Mouse (Mus musculus): ENCODE measurements around the gene Lipi. TPM values are rescaled to one million over a fixed set of nuclear protein-coding genes. Genes with fewer than 3 reads are reported as not detected.

The Lipi gene
- polyA plus RNA-seq (2015; fragmentation: Nextera tagmentation; extraction: Ambion mirVana), result 1.7 and 2.4 TPM in 2 replicates

DNA sequence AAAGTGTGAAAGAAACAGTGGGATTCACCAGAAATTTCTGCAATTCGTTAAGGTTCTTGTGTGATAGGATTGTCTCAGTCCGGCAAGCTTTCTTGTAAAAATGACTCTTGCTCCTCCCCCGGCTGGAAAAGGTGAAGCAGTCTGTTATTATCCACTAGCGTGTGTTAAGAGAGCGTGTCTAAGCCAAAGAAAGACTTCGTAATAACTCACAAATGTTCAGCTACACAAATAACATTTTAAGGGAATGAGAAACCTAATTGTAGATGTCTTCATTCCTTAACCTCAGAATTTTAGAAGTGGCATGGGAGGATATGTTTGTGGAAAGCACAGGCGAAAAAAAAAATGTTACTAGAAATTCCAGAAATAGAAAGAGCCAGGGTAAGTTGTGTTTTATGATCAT, at the start of gene Lipi:
Gene Lipi, minus strand, starts transcription at position 101 of the 400 bp plus-strand sequence.
- 60% methylated on average over 7 of the region's 7 CpGs for WGBS
- Histone ChIP-seq H3K9me3 (replicated peaks) (no peaks in the 10 kb centered on the region), H3K4me1 (no peaks in the 10 kb centered on the region), H3K27me3 (no peaks in the 10 kb centered on the region), H3K27ac (replicated peaks) (no peak within 1 kb of the TSS), H3K4me2 (replicated peaks) (no peak within 1 kb of the TSS), H3K36me3 (no peaks in the 10 kb centered on the region), H3K9ac (no peak within 1 kb of the TSS), H3K4me3 (replicated peaks) (no peak within 1 kb of the TSS)
- ATAC-seq (ENCODE audit: insufficient number of reproducible peaks, low FRiP score, low TSS enrichment, low read depth), result no peak

DNA sequence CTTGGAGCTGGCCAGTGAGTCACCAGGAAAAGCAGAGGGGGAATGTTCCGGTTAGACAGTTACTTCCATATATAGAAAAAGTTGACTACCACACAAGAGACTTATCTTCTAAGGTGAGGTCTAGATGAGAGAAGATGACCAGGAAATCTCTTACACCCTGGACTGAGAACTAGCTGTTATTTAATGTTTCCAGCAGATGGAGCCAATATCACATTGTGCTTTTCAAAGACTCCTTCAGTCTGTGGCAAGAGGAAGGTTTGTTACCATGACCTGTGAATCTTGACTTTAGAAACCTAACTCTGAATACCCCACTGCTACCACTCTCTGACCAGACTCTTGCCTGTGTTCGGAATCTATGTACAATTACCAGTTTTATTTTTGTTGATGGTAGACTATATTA, 42.0 kb upstream of the Lipi start:
- H3K9ac ChIP-seq, result no peak overlapping the region
- H3K9me3 ChIP-seq (replicated peaks), result no peaks in the 10 kb centered on the region
- H3K4me3 ChIP-seq (replicated peaks), result no peak overlapping the region
- no peaks in the 10 kb centered on the region for H3K27me3 ChIP-seq
- H3K36me3 ChIP-seq, result no peaks in the 10 kb centered on the region
- no peak overlapping the region for H3K4me2 ChIP-seq (replicated peaks)
- 84% methylated on average over 2 of the region's 2 CpGs for WGBS
- ATAC-seq (ENCODE audit: insufficient number of reproducible peaks, low FRiP score, low TSS enrichment, low read depth), result no peak
- no peak overlapping the region for H3K27ac ChIP-seq (replicated peaks)
- H3K4me1 ChIP-seq, result no peaks in the 10 kb centered on the region

DNA sequence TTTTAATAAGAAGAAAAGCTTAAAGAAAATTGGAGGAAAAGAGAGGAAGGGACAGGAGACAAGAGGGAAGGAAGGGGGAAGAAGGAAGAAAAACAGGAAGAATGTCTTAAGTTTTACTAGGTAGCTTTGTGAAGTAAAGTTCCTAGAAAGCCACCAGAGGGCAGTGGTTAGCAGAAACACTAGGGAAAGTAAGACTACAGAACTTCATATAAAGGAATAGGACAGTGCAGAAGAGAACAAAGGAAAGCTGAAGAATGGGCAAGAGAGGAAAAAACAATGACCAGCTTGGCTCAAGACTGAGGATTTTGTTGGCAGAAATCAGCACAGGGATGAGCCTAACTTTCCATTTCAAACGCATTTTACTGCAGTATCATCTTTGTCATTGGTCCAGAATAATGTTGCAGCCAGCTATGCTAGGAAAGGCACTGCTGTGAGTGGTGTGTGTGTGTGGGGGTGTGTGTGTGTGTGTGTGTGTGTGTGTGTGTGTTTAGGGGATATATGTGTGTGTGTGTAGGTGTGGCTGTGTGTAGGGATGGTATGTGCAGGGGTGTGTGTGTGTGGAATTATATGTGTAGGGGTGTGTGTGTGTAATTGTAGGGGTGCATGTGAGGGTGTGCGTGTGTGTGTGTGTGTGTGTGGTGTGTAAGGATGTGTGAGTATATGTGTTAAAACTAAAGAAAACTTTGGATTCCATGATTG, 31.9 kb upstream of the Lipi start:
- ATAC-seq (ENCODE audit: insufficient number of reproducible peaks, low FRiP score, low TSS enrichment, low read depth), result no peak
- no peaks in the 10 kb centered on the region for H3K9me3 ChIP-seq (replicated peaks)
- H3K4me1 ChIP-seq, result no peaks in the 10 kb centered on the region
- H3K4me3 ChIP-seq (replicated peaks), result no peak overlapping the region
- H3K4me2 ChIP-seq (replicated peaks), result no peak overlapping the region
- H3K9ac ChIP-seq, result no peak overlapping the region
- H3K27me3 ChIP-seq, result no peaks in the 10 kb centered on the region
- H3K27ac ChIP-seq (replicated peaks), result no peak overlapping the region
- no peaks in the 10 kb centered on the region for H3K36me3 ChIP-seq
- 84% methylated on average over 2 of the region's 2 CpGs for WGBS

DNA sequence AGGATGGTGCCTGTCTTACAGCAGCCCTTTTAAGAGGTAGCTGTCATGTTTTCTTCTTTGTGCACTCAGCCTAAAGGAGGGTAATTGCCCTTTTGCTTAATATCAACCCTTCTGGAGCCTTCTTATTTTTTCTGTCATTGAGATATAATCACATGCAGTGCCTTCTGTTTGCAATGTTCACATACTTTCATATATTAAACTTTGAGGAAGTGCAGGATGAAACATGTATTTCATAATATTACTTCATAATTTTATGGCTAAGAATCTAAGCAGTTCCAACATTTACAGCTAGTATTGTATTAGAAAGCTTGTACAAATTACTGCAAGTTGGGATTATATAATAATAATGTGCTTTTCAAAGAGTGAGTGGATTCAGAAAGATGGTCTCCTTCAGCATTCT, 26.7 kb upstream of the Lipi start:
- Histone ChIP-seq H3K4me1 (no peaks in the 10 kb centered on the region), H3K4me2 (replicated peaks) (no peak overlapping the region), H3K27ac (replicated peaks) (no peak overlapping the region), H3K9ac (no peak overlapping the region), H3K9me3 (replicated peaks) (no peaks in the 10 kb centered on the region), H3K36me3 (no peaks in the 10 kb centered on the region), H3K4me3 (replicated peaks) (no peak overlapping the region), H3K27me3 (no peaks in the 10 kb centered on the region)
- no peak for ATAC-seq (ENCODE audit: insufficient number of reproducible peaks, low FRiP score, low TSS enrichment, low read depth)

DNA sequence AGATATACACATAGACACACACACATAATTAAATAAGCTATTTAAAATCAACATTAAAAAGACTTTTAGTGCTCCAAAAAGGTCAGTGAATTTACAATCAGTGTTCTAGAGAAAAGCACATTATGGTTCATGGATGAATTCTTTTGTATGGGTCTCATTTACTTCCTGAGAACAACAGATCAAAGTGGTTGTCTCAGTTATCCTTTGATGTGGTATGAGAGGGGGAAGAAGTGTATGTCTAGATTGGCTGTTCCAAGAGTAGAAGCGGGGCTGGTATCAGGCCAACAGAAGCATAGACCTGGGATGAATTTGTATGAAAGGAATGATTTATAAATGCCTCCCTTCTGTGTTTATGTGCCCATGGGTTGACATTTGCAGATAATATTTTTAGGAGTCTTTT, 20.6 kb upstream of the Lipi start:
- Histone ChIP-seq H3K27me3 (no peaks in the 10 kb centered on the region), H3K4me3 (replicated peaks) (no peak overlapping the region), H3K36me3 (no peaks in the 10 kb centered on the region), H3K9me3 (replicated peaks) (no peaks in the 10 kb centered on the region), H3K27ac (replicated peaks) (no peak overlapping the region), H3K4me2 (replicated peaks) (no peak overlapping the region), H3K4me1 (no peaks in the 10 kb centered on the region), H3K9ac (no peak overlapping the region)
- 45% methylated on average over 1 of the region's 1 CpGs for WGBS
- ATAC-seq (ENCODE audit: insufficient number of reproducible peaks, low FRiP score, low TSS enrichment, low read depth), result no peak

DNA sequence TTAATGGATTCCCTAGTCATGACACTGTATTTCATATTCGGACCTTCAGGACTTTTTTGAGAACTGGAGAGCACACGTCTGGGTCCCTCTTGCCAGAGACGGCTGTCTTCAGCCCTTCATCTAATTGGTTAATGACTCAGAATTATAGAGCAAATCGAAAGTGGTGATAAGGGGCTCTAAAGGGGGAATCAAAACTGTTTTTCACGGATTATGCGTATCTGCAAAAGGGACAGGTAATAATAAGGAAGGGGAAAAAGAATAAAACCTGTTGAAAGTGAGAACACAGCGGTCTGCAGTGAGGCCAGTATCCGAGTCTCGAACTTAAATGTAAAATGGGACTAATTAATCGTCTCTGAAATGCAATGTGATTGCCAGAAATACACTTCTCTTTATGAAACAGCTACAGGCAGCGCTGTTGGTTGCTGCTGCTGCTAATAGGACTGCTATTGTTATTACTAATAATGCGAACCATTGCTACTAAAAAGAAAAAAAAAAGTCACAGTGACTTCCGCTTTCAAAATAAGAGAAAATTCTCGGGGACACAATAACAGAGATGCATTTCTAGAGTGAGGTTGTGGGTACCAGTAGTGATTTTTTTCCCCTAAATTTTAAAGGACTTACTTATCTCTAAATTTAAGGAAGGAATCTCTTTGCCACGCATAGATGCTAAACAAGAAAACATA, 7.8 kb upstream of the Lipi start:
- H3K9ac ChIP-seq, result no peak overlapping the region
- H3K4me3 ChIP-seq (replicated peaks), result peak overlapping the region; percentile 66
- no peaks in the 10 kb centered on the region for H3K4me1 ChIP-seq
- no peak for ATAC-seq (ENCODE audit: insufficient number of reproducible peaks, low FRiP score, low TSS enrichment, low read depth)
- H3K9me3 ChIP-seq (replicated peaks), result no peaks in the 10 kb centered on the region
- H3K27ac ChIP-seq (replicated peaks), result no peak overlapping the region
- 8% methylated on average over 15 of the region's 15 CpGs for WGBS
- no peaks in the 10 kb centered on the region for H3K36me3 ChIP-seq
- peak overlapping the region; percentile 79 for H3K4me2 ChIP-seq (replicated peaks)
- H3K27me3 ChIP-seq, result no peaks in the 10 kb centered on the region

DNA sequence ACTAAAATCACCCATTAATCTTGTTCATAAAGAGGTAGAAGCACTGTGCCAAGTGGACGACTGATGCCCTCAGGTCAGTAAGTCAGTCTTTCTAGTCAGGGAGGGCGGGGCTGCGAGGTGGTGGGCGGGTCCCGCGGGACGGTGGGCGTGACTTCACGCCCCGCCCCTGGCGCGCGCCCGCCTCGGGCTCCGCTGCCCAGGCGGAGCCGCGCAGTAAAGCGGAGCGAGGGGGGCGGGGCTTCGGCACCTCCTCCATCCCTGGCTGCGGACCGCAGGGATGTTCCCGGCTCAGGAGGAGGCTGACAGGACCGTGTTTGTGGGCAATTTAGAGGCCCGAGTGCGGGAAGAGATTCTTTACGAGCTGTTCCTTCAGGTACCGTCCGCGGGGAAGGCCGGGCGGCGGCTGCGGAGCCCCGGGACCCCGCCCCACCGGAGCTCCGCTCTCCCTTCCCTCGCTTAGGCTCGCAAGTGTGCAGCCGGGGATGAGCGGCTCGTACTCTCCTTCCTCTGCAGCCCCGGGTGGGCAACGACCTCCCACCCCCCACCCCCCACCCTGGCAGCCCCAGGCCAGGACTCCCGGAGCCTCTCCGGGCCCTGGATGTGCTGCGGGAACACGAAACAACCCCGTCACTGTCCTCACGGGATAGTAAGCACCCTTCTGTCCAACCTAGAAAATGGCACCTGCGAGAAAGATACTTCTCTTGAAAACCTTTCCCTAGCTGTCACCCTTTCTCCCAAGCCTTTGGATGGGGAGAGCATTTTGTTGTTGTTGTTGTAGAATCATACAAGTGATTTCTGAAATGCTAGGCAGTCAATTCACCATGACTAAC, 7.0 kb upstream of the Lipi start, which contains the start of gene Rbm11:
Gene Rbm11, plus strand, starts transcription at position 174 of the 830 bp plus-strand sequence.
- no peaks in the 10 kb centered on the region for H3K4me1 ChIP-seq

DNA sequence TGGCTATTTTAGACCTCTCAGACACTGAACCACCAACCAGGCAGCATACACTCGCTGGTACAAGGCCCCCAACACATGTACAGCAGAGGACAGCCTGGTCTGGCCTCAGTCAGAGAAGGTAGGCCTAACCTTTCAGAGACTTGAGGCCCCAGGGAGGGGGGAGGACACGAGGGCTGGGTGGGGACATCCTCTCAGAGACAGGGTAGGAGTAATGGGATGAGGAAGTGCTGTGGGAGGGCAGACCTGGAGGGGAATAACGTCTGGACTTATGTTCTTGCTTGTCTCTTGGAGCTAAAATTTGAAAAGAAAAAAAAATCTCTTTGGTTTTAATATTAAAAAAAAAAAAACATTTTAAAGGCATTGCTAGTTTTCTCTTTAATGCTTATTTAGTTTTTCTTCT, 605 bp upstream of the Lipi start:
- Histone ChIP-seq H3K4me2 (replicated peaks) (no peak overlapping the region), H3K36me3 (no peaks in the 10 kb centered on the region), H3K4me3 (replicated peaks) (no peak overlapping the region), H3K9me3 (replicated peaks) (no peaks in the 10 kb centered on the region), H3K4me1 (no peaks in the 10 kb centered on the region), H3K27ac (replicated peaks) (no peak overlapping the region), H3K9ac (no peak overlapping the region), H3K27me3 (no peaks in the 10 kb centered on the region)
- ATAC-seq (ENCODE audit: insufficient number of reproducible peaks, low FRiP score, low TSS enrichment, low read depth), result peak; percentile 19; the same call in 1 of the 2 replicates
- WGBS, result 24% methylated on average over 3 of the region's 3 CpGs

More for the DNA sequence above, 7.0 kb upstream of the Lipi start, which contains the start of gene Rbm11:
- no peaks in the 10 kb centered on the region for H3K27me3 ChIP-seq
- H3K27ac ChIP-seq (replicated peaks), result no peak within 1 kb of the TSS
- H3K4me3 ChIP-seq (replicated peaks), result peak within 1 kb of the TSS; percentile 66
- H3K4me2 ChIP-seq (replicated peaks), result peak within 1 kb of the TSS; percentile 79
- no peaks in the 10 kb centered on the region for H3K9me3 ChIP-seq (replicated peaks)
- peak; percentile 94 for ATAC-seq (ENCODE audit: insufficient number of reproducible peaks, low FRiP score, low TSS enrichment, low read depth)
- peak within 1 kb of the TSS; percentile 18; the same call in 1 of the 2 replicates for H3K9ac ChIP-seq
- H3K36me3 ChIP-seq, result no peaks in the 10 kb centered on the region
- under 1% methylated on average over 55 of the region's 55 CpGs for WGBS

DNA sequence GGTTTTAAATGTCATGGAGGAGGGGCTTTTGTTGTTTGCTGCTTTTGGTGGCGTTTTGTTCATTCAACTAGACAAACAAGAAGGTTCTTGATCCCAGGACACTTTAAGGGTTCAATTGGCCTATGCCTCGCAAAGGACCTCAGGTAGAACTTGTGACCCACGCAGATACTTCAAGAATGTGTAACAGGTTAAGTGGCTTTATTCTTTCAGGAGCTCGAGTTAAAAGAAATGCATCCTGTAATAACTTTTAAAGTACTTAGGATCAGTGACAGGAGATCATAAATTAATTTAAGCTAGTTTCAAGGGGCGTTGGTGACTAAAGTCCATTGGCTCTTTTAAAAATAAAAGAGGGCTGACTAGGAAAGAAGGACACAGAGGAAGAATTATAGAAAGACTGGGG, 3.6 kb downstream of the Lipi start:
- 69% methylated on average over 5 of the region's 5 CpGs for WGBS

DNA sequence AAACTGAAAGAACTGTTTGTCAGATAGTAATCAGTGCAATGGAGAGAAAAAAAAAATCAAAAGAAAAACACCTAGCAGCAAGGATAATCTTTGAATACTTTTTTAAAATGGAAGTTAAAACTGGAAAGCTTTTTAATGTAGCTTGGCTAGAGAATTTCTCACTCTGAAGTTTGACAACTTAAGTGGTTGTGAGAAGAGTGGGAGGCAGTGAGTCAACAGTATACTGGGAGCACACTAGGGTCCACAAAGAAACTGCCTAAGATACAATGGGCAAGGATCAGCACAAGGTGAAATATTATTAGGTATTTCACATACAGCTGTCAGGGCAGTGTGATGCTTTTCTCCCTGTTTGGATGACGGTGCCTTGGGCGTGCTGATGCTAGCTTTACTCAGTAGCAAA, 23.0 kb downstream of the Lipi start:
- Histone ChIP-seq H3K4me2 (replicated peaks) (no peak overlapping the region), H3K36me3 (no peaks in the 10 kb centered on the region), H3K27me3 (no peaks in the 10 kb centered on the region), H3K4me1 (no peaks in the 10 kb centered on the region), H3K9me3 (replicated peaks) (no peaks in the 10 kb centered on the region), H3K4me3 (replicated peaks) (no peak overlapping the region), H3K9ac (no peak overlapping the region), H3K27ac (replicated peaks) (no peak overlapping the region)
- 92% methylated on average over 2 of the region's 2 CpGs for WGBS
- ATAC-seq (ENCODE audit: insufficient number of reproducible peaks, low FRiP score, low TSS enrichment, low read depth), result no peak

More for the DNA sequence above, 3.6 kb downstream of the Lipi start:
- H3K4me1 ChIP-seq, result no peaks in the 10 kb centered on the region
- H3K36me3 ChIP-seq, result no peaks in the 10 kb centered on the region
- no peak overlapping the region for H3K4me2 ChIP-seq (replicated peaks)
- H3K9me3 ChIP-seq (replicated peaks), result no peaks in the 10 kb centered on the region
- no peak overlapping the region for H3K9ac ChIP-seq
- H3K4me3 ChIP-seq (replicated peaks), result no peak overlapping the region
- ATAC-seq (ENCODE audit: insufficient number of reproducible peaks, low FRiP score, low TSS enrichment, low read depth), result no peak
- no peaks in the 10 kb centered on the region for H3K27me3 ChIP-seq
- H3K27ac ChIP-seq (replicated peaks), result no peak overlapping the region

DNA sequence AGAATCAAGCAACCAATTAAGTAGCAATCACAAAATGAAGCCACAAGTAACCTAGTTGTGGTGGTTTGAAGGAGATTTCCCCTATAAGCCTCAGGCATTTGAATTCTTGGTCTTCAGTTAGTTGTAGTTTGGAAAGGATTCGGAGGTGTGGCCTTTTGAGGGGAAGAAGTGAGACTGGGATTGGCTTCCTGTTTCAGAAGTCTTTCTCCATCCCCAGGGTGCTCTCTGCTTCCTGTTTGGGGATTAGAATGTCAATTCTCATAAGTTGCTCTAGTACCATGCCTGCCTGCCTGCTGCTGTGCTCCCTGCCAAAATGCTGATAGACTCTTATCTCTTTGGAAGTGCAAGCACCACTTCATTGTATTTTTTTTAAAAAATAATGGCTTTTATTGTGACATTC, 40.6 kb downstream of the Lipi start:
- ATAC-seq (ENCODE audit: insufficient number of reproducible peaks, low FRiP score, low TSS enrichment, low read depth), result no peak
- H3K4me1 ChIP-seq, result no peaks in the 10 kb centered on the region
- 72% methylated on average over 1 of the region's 1 CpGs for WGBS
- H3K27me3 ChIP-seq, result no peaks in the 10 kb centered on the region
- H3K9ac ChIP-seq, result no peak overlapping the region
- no peaks in the 10 kb centered on the region for H3K36me3 ChIP-seq
- H3K4me2 ChIP-seq (replicated peaks), result no peak overlapping the region
- no peak overlapping the region for H3K4me3 ChIP-seq (replicated peaks)
- no peaks in the 10 kb centered on the region for H3K9me3 ChIP-seq (replicated peaks)
- no peak overlapping the region for H3K27ac ChIP-seq (replicated peaks)
